Mouse (Mus musculus) neural tube, embryonic 11.5 days (tissue): ENCODE measurements around the gene Myh9. TPM values are rescaled to one million over a fixed set of nuclear protein-coding genes. Genes with fewer than 3 reads are reported as not detected.

Experiments used
- ATAC-seq: fragments of 200-750 bp; cut with Nextera tagmentation; 2 replicates; pipeline ENCODE4 v1.8.0; 2017; ENCODE audit warnings: moderate number of reproducible peaks, mild to moderate bottlenecking, moderate TSS enrichment, moderate library complexity; ENCODE audit not compliant: insufficient read depth, low FRiP score, low TSS enrichment
- DNase-seq: peaks from one replicate; pipeline ENCODE4 v3.0.0-alpha.2; 2015; ENCODE audit warnings: low spot score
- H3K27ac ChIP-seq: fragments of 300-500 bp; sonication (generic); 2 replicates; pipeline ENCODE4 v1.5.1; 2014; ENCODE audit warnings: low read depth, mild to moderate bottlenecking, low read length
- H3K27me3 ChIP-seq: fragments of 300-500 bp; sonication (generic); 2 replicates; pipeline ENCODE4 v1.6.1; 2014; ENCODE audit warnings: mild to moderate bottlenecking, low read length, mixed read lengths; ENCODE audit not compliant: control insufficient read depth, insufficient read depth
- H3K36me3 ChIP-seq: fragments of 300-500 bp; sonication (generic); 2 replicates; pipeline ENCODE4 v1.6.1; 2014; ENCODE audit warnings: mild to moderate bottlenecking, low read length, moderate library complexity, mixed read lengths; ENCODE audit not compliant: control insufficient read depth, insufficient read depth
- H3K4me1 ChIP-seq: fragments of 300-500 bp; sonication (generic); 2 replicates; pipeline ENCODE4 v1.6.1; 2014; ENCODE audit warnings: low read length, mixed read lengths; ENCODE audit not compliant: control insufficient read depth, insufficient read depth
- H3K4me2 ChIP-seq: fragments of 300-500 bp; sonication (generic); 2 replicates; pipeline ENCODE4 v1.6.1; 2014; ENCODE audit warnings: low read depth, mild to moderate bottlenecking, moderate library complexity
- H3K4me3 ChIP-seq: fragments of 300-500 bp; sonication (generic); 2 replicates; pipeline ENCODE4 v1.5.1; 2014; ENCODE audit warnings: low read depth, low read length
- H3K9ac ChIP-seq: fragments of 300-500 bp; sonication (generic); 2 replicates; pipeline ENCODE4 v1.6.1; 2014; ENCODE audit warnings: mild to moderate bottlenecking, low read length
- H3K9me3 ChIP-seq: fragments of 300-500 bp; sonication (generic); 2 replicates; pipeline ENCODE4 v1.6.1; 2016; ENCODE audit warnings: low read length; ENCODE audit not compliant: control insufficient read depth
- WGBS: fragments of 180-500 bp; shearing (Covaris S2); extraction: QIAGEN DNeasy Blood & Tissue Kit; methylation state at CpG from one replicate; pipeline ENCODE4 v1.1.7; 2014; 5-methylcytosine and 5-hydroxymethylcytosine counted together
- polyA plus RNA-seq: library from polyadenylated mRNA; unstranded; fragments of >200 nt; fragmentation: Nextera tagmentation; extraction: Ambion mirVana; gene quantifications from 2 replicates; pipeline ENCODE4 v1.2.1, GENCODE M21; 2014

Myh9 gene
- polyA plus RNA-seq, 1 experiment from 2014 or later: 24.5 TPM

GRCm38 (mm10) chr15:77829542-77829941, 12.4 kb downstream of the Myh9 start:
- H3K27ac ChIP-seq: no peak overlapping the region
- no peak overlapping the region for H3K4me2 ChIP-seq

GRCm38 (mm10) chr15:77828910-77829309, 13.1 kb downstream of the Myh9 start:
- Histone ChIP-seq H3K4me1 (peaks cover 13% of the 10 kb centered on the region), H3K9ac (no peak overlapping the region), H3K4me3 (no peak overlapping the region), H3K27me3 (no peaks in the 10 kb centered on the region), H3K27ac (no peak overlapping the region), H3K9me3 (no peaks in the 10 kb centered on the region), H3K36me3 (no peaks in the 10 kb centered on the region), H3K4me2 (no peak overlapping the region)
- WGBS: 96% methylated on average over 6 of the region's 6 CpGs
- ATAC-seq (no peak), DNase-seq (no peak)

More at GRCm38 (mm10) chr15:77829542-77829941, 12.4 kb downstream of the Myh9 start:
- peaks cover 12% of the 10 kb centered on the region for H3K4me1 ChIP-seq
- no peak overlapping the region for H3K9ac ChIP-seq
- no peaks in the 10 kb centered on the region for H3K27me3 ChIP-seq
- no peak for ATAC-seq
- no peaks in the 10 kb centered on the region for H3K9me3 ChIP-seq
- H3K36me3 ChIP-seq: no peaks in the 10 kb centered on the region
- no peak overlapping the region for H3K4me3 ChIP-seq
- 87% methylated on average over 2 of the region's 2 CpGs for WGBS
- no peak for DNase-seq

- Histone ChIP-seq H3K9ac (no peak overlapping the region), H3K4me2 (no peak overlapping the region), H3K4me1 (peaks cover 17% of the 10 kb centered on the region), H3K36me3 (no peaks in the 10 kb centered on the region), H3K27me3 (no peaks in the 10 kb centered on the region), H3K9me3 (no peaks in the 10 kb centered on the region), H3K27ac (no peak overlapping the region), H3K4me3 (no peak overlapping the region)
- WGBS: 90% methylated on average over 12 of the region's 12 CpGs
- DNase-seq: no peak
- no peak for ATAC-seq
These were observed 13.7 kb downstream of the Myh9 start for GRCm38 (mm10) chr15:77828242-77828641.

DNA sequence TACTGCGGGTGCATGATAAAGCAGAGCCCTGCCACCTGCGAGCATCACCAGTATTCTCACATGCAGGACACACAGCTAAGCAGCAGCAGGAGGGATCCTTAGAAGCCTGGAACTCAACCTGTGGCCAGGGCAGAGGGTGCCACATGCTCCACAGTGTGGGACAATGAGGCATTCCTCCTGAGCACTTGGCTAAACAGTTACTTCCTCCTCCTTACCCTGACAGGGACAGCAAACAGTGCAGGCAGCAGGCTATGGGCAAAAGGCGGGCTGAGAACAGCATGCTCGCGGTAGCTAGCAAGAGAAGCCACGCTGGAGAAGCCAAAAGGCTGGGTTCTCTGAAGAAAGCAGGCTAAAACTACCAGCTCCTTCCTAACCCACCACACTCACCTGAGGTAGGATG, 14.2 kb downstream of the Myh9 start:
- ATAC-seq: no peak
- Histone ChIP-seq H3K27ac (peak overlapping the region; percentile 20; the same call in 1 of the 2 replicates), H3K36me3 (no peaks in the 10 kb centered on the region), H3K4me3 (no peak overlapping the region), H3K9ac (no peak overlapping the region), H3K4me2 (no peak overlapping the region), H3K27me3 (no peaks in the 10 kb centered on the region), H3K4me1 (peaks cover 17% of the 10 kb centered on the region), H3K9me3 (no peaks in the 10 kb centered on the region)
- WGBS: 10% methylated on average over 6 of the region's 6 CpGs
- DNase-seq: no peak

DNA sequence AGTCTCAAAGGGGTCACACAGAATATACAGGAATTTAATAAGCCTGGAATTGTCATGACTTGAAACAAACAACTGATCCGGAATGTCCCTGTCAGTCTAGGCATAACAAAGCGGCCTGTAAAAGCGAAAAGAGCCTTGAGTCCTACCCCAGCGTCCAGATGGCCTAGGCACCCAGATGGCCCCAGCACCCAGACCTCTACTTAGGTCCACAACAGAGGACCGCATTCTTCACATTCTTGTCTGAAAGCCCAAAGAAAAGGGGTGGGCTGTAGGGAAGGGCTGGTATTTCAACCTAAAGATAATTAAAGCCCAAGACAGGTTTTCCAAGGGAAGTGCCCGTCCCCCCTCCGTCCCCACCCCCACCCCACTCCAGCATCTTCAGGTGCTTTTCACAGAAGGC, 14.6 kb downstream of the Myh9 start:
- ATAC-seq: no peak
- no peak overlapping the region for H3K9ac ChIP-seq
- no peak for DNase-seq
- H3K27ac ChIP-seq: peak overlapping the region; percentile 20; the same call in 1 of the 2 replicates
- H3K9me3 ChIP-seq: no peaks in the 10 kb centered on the region
- no peaks in the 10 kb centered on the region for H3K36me3 ChIP-seq
- H3K27me3 ChIP-seq: no peaks in the 10 kb centered on the region
- no peak overlapping the region for H3K4me3 ChIP-seq
- H3K4me2 ChIP-seq: no peak overlapping the region
- 3% methylated on average over 7 of the region's 7 CpGs for WGBS
- H3K4me1 ChIP-seq: peaks cover 17% of the 10 kb centered on the region

DNA sequence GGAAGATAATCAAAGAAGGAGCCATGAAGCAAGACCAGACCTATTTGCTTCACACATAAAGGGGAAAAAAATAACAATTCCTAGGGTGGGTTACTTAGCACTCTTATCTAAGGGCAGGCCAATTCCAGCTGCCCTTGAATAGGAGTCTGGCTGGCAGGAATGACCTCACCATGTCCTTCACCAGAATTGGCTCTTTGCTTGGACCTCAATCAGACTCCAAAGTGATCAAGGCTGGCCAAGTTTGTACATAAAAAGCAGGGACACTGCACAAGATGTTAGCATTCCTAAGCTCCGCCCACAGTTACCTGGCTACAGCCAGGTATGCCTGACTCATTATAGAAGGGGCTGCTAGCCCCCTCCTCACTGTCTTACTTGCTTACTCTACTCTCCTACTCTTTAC, 16.6 kb downstream of the Myh9 start:
- H3K4me1 ChIP-seq: peaks cover 25% of the 10 kb centered on the region
- no peaks in the 10 kb centered on the region for H3K27me3 ChIP-seq
- WGBS: 100% methylated on average over 1 of the region's 1 CpGs

DNA sequence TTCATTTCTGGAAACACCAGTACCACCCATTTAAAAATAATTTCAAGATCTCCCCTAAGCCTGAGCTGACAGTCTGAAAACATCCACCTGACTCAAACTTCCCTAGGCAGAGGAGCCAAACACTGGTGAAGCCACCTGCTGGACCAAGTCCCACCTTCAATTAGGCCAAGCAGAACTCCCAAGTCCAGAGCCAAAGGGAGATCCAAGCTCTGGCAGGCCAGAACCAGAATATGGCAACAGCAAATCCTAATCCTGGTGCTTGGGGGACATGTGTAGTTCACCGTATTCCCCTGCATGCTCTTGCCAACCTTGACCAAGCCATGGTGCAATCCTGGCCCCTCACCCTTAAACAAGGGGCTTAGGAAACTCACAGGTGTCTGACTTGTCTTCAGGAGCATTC, 17.7 kb downstream of the Myh9 start:
- H3K4me1 ChIP-seq: peaks cover 25% of the 10 kb centered on the region
- ATAC-seq: no peak
- no peaks in the 10 kb centered on the region for H3K9me3 ChIP-seq
- 100% methylated on average over 1 of the region's 1 CpGs for WGBS
- no peak overlapping the region for H3K27ac ChIP-seq
- H3K9ac ChIP-seq: no peak overlapping the region
- no peak overlapping the region for H3K4me2 ChIP-seq
- H3K27me3 ChIP-seq: no peaks in the 10 kb centered on the region
- H3K36me3 ChIP-seq: no peaks in the 10 kb centered on the region
- DNase-seq: no peak
- no peak overlapping the region for H3K4me3 ChIP-seq

More for the DNA sequence above, 16.6 kb downstream of the Myh9 start:
- Histone ChIP-seq H3K36me3 (no peaks in the 10 kb centered on the region), H3K4me2 (no peak overlapping the region), H3K9ac (no peak overlapping the region), H3K4me3 (no peak overlapping the region), H3K27ac (no peak overlapping the region), H3K9me3 (no peaks in the 10 kb centered on the region)
- DNase-seq (no peak), ATAC-seq (no peak)

- WGBS: 73% methylated on average over 3 of the region's 3 CpGs
- Histone ChIP-seq H3K4me1 (peaks cover 25% of the 10 kb centered on the region), H3K4me2 (no peak overlapping the region), H3K4me3 (no peak overlapping the region), H3K36me3 (no peaks in the 10 kb centered on the region), H3K9me3 (no peaks in the 10 kb centered on the region), H3K9ac (no peak overlapping the region), H3K27me3 (no peaks in the 10 kb centered on the region), H3K27ac (no peak overlapping the region)
- ATAC-seq: no peak
- DNase-seq: no peak
These were observed 18.3 kb downstream of the Myh9 start for GRCm38 (mm10) chr15:77823634-77824033.

- DNase-seq (no peak), ATAC-seq (no peak)
- H3K27me3 ChIP-seq: no peaks in the 10 kb centered on the region
- no peak overlapping the region for H3K9ac ChIP-seq
- no peak overlapping the region for H3K27ac ChIP-seq
- H3K4me3 ChIP-seq: no peak overlapping the region
- no peaks in the 10 kb centered on the region for H3K36me3 ChIP-seq
- H3K9me3 ChIP-seq: no peaks in the 10 kb centered on the region
- no peak overlapping the region for H3K4me2 ChIP-seq
- H3K4me1 ChIP-seq: peaks cover 23% of the 10 kb centered on the region
- 73% methylated on average over 6 of the region's 6 CpGs for WGBS
These were observed 18.8 kb downstream of the Myh9 start for GRCm38 (mm10) chr15:77823196-77823595.
